Mouse (Mus musculus) thymus, postnatal 4 days (tissue): ENCODE results near the gene Zfp109.
"Not testable (repeated sequence)": the region's sequence is repeated elsewhere in the genome, so short reads cannot be mapped to it uniquely, and the experiment has no call there.

Experiments used
- DNase-seq: peaks from one replicate; pipeline ENCODE4 v3.0.0; 2021

Zfp109 gene

GRCm38 (mm10) chr7:24237040-24237791 lies at the start of gene Zfp109:
Gene Zfp109 (minus strand): TSS chr7:24237560.
- DNase-seq = peak; percentile 71

- DNase-seq = no peak
Measured at GRCm38 (mm10) chr7:24286916-24287315, 49.6 kb upstream of the Zfp109 start.

GRCm38 (mm10) chr7:24286090-24286489 lies 48.7 kb upstream of the Zfp109 start:
- no peak for DNase-seq

- no peak for DNase-seq
Measured at GRCm38 (mm10) chr7:24280858-24281145, 43.4 kb upstream of the Zfp109 start.

GRCm38 (mm10) chr7:24280031-24280857 lies 42.9 kb upstream of the Zfp109 start:
- DNase-seq = no peak

- not testable (repeated sequence) for DNase-seq
Measured at GRCm38 (mm10) chr7:24278771-24279170, 41.4 kb upstream of the Zfp109 start.

- no peak for DNase-seq
Measured at GRCm38 (mm10) chr7:24274456-24274855, 37.1 kb upstream of the Zfp109 start.

GRCm38 (mm10) chr7:24271191-24271590 lies 33.8 kb upstream of the Zfp109 start:
- DNase-seq = no peak

- peak; percentile 71 for DNase-seq
Measured at GRCm38 (mm10) chr7:24270288-24270672, 32.9 kb upstream of the Zfp109 start, which contains the start of gene Zfp93. Gene Zfp93 (plus strand): TSS chr7:24270420.

GRCm38 (mm10) chr7:24269667-24270287 lies 32.4 kb upstream of the Zfp109 start:
- peak; percentile 18 for DNase-seq

- peak; percentile 13 for DNase-seq
Measured at GRCm38 (mm10) chr7:24269256-24269655, 31.9 kb upstream of the Zfp109 start.

GRCm38 (mm10) chr7:24268176-24269155 lies 31.1 kb upstream of the Zfp109 start:
- DNase-seq = peak; percentile 42

GRCm38 (mm10) chr7:24260000-24260312 lies 22.6 kb upstream of the Zfp109 start:
- no peak for DNase-seq

GRCm38 (mm10) chr7:24259306-24259999 lies 22.1 kb upstream of the Zfp109 start:
- DNase-seq = no peak

GRCm38 (mm10) chr7:24254633-24255474 lies 17.5 kb upstream of the Zfp109 start, which contains the start of gene Zfp108:
Gene Zfp108 (plus strand): TSS chr7:24254794.
- peak; percentile 61 for DNase-seq

GRCm38 (mm10) chr7:24253779-24254615 lies 16.6 kb upstream of the Zfp109 start:
- DNase-seq = no peak

GRCm38 (mm10) chr7:24211343-24211742 lies 26.0 kb downstream of the Zfp109 start, which contains the start of gene Zfp111:
Gene Zfp111 (minus strand): TSS chr7:24211443.
- no peak for DNase-seq

- DNase-seq = no peak
Measured at GRCm38 (mm10) chr7:24210296-24210695, 27.1 kb downstream of the Zfp109 start.

GRCm38 (mm10) chr7:24208282-24208886 lies 29.0 kb downstream of the Zfp109 start:
- no peak for DNase-seq
